Mouse (Mus musculus): Measurements from ENCODE around the gene Cspg5. TPM values are rescaled to one million over a fixed set of nuclear protein-coding genes. Genes with fewer than 3 reads are reported as not detected.

Gene Cspg5
- 4.3 and 5.1 TPM in 2 replicates for polyA plus RNA-seq (2015; fragmentation: Nextera tagmentation; extraction: Ambion mirVana)

DNA sequence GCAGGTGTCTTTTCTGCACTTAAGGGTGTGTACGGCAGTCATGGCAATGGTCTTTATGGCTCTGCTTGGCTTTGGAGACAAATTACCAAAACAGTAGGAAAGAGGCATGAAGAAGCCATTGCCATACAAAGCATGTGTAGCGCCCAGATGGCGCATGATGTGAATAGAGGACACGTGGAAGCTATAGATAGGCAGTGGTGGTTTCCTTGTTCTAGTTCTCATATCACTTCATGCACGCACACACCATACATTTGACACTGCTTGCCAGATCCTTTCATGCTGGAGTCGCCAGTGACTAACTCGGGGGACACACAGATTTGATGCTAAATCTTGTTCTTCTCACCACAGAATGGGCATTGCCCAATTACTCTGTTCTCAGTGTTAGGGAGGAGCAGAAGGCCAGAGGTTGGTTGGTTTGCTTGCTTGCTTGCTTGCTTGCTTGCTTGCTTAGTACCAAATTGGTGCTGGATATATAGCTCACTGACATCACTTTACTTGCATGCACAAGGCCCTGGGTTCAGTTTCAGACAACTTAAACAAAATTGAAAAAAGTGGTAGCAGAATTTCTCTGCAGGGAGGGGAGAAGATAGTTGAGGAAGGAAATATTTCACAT lies at the start of gene Cspg5:
Cspg5 (plus strand) TSS at position 563 of the 613 bp plus-strand sequence.
- Histone ChIP-seq H3K9ac (no peak within 1 kb of the TSS), H3K27ac (no peak within 1 kb of the TSS), H3K4me3 (replicated peaks) (peak within 1 kb of the TSS; percentile 66; the same call in 1 of the 2 replicates), H3K4me1 (peaks cover 6% of the 10 kb centered on the region), H3K27me3 (replicated peaks) (peaks cover 7% of the 10 kb centered on the region), H3K9me3 (no peaks in the 10 kb centered on the region), H3K4me2 (peak within 1 kb of the TSS; percentile 100), H3K36me3 (peaks cover 12% of the 10 kb centered on the region)
- WGBS = 84% methylated on average over 7 of the region's 7 CpGs
- no peak for ATAC-seq (ENCODE audit: insufficient read depth, low FRiP score, low read depth)

DNA sequence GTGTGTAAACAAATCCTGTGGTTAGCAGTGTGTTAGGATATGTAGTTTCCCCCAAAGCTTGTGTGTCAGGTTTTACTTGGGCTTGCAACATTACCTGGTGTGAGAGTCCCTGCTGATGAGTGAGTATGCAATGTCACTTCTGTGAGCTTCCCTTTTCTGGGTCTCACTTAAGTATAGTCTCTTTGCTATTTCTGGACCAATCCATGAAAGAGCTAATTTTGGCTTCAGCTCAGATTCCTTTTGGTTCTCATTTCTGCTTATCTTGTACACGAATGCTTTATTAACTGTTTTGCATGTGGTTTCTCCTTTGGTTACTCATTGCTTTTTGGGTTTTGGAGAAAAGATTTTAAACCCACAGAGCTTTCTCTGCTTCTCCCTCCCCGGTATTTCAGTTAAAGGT lies 43.7 kb upstream of the Cspg5 start:
- Histone ChIP-seq H3K36me3 (peaks cover 42% of the 10 kb centered on the region), H3K4me3 (replicated peaks) (no peak overlapping the region), H3K27ac (no peak overlapping the region), H3K4me2 (no peak overlapping the region), H3K9me3 (no peaks in the 10 kb centered on the region), H3K9ac (no peak overlapping the region), H3K27me3 (replicated peaks) (no peaks in the 10 kb centered on the region), H3K4me1 (no peaks in the 10 kb centered on the region)
- WGBS = 91% methylated on average over 2 of the region's 2 CpGs
- ATAC-seq (ENCODE audit: insufficient read depth, low FRiP score, low read depth) = no peak

DNA sequence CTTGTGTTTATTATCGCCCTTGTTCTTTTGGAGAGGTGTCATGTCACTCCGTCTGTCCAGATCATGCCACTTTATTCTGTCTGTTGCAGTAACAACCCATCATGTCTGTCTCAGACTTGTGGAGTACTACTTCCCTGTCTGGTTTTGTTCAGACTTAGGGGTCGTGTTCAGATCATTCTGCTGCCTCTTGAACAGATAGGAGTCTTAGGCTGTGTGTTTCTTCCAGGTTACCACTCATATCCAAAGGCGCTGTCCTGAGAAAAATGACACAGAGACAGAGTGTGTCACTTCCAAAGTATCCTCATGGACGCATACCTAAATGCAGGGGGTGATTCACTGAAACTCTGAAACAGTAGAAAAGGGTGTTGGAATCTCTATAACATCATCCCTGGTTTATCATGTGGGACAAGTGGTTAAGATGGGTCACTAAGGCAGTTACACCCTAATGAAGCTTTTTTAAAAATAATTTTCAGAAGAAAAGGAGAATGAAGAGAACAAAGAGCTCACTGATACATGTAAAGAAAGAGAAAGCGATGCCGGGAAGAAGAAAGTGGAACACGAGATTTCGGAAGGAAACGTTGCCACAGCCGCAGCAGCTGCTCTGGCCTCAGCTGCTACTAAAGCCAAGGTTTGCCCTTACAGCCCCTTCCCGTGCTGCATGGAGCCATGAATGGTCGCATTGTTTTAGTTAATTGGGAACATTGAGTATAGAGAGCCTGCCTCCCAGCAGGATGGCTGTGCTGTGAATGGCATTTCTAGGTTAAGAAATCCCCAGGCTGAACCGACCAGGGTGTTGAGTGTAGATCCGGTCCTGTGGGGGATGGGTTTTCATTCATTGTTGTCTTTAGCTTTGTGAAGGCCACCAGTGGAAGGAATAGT lies 37.8 kb upstream of the Cspg5 start:
- Histone ChIP-seq H3K36me3 (peaks cover 44% of the 10 kb centered on the region), H3K4me2 (no peak overlapping the region), H3K9me3 (no peaks in the 10 kb centered on the region), H3K9ac (no peak overlapping the region), H3K27me3 (replicated peaks) (no peaks in the 10 kb centered on the region), H3K4me3 (replicated peaks) (no peak overlapping the region), H3K27ac (no peak overlapping the region), H3K4me1 (no peaks in the 10 kb centered on the region)
- WGBS = 71% methylated on average over 15 of the region's 15 CpGs
- ATAC-seq (ENCODE audit: insufficient read depth, low FRiP score, low read depth) = no peak

DNA sequence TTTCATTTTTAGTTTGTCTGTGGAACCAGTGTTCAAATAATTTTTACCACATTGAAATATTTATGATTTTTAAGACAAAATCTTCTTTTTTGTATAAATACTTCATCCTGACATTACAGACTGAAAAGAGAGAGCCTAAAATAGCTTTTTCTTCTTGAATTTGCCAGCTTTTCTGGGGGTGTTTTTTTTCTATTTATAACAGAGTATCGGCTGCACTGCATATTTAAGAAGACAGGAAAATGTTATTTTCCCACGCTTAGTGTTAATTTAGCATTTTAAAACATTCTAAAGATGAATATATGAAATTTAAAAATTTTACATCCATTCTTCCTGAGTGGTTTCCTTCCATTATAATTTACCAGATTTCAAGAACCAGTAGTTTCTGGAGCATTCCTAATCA lies 37.1 kb upstream of the Cspg5 start:
- Histone ChIP-seq H3K4me1 (no peaks in the 10 kb centered on the region), H3K4me2 (no peak overlapping the region), H3K36me3 (peaks cover 44% of the 10 kb centered on the region), H3K9me3 (no peaks in the 10 kb centered on the region), H3K27ac (no peak overlapping the region), H3K4me3 (replicated peaks) (no peak overlapping the region), H3K27me3 (replicated peaks) (no peaks in the 10 kb centered on the region), H3K9ac (no peak overlapping the region)
- no peak for ATAC-seq (ENCODE audit: insufficient read depth, low FRiP score, low read depth)
- 90% methylated on average over 2 of the region's 2 CpGs for WGBS

DNA sequence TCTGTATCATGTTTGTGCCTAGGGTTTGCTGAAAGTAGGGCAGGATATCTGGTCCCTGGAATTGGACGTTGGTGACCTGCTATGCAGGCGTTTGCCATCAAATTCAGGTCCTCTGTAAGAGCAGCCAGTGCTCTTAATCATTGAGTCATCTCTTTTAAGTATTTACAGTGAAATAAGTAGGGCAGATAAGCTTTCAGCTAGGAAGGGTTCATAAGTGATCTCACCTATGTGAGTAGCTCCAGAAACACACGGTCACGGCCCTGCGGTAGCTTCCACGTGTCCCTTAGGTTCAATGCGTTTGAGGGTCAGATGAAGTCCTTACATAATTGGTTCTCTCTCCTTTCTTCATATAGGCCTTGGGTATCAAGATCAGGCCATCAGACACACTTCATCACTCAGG lies 35.3 kb upstream of the Cspg5 start:
- no peak overlapping the region for H3K4me2 ChIP-seq
- H3K4me3 ChIP-seq (replicated peaks) = no peak overlapping the region
- no peaks in the 10 kb centered on the region for H3K27me3 ChIP-seq (replicated peaks)
- no peak for ATAC-seq (ENCODE audit: insufficient read depth, low FRiP score, low read depth)
- WGBS = 67% methylated on average over 7 of the region's 7 CpGs
- H3K27ac ChIP-seq = no peak overlapping the region
- H3K4me1 ChIP-seq = no peaks in the 10 kb centered on the region
- no peak overlapping the region for H3K9ac ChIP-seq
- H3K36me3 ChIP-seq = peaks cover 39% of the 10 kb centered on the region
- no peaks in the 10 kb centered on the region for H3K9me3 ChIP-seq

DNA sequence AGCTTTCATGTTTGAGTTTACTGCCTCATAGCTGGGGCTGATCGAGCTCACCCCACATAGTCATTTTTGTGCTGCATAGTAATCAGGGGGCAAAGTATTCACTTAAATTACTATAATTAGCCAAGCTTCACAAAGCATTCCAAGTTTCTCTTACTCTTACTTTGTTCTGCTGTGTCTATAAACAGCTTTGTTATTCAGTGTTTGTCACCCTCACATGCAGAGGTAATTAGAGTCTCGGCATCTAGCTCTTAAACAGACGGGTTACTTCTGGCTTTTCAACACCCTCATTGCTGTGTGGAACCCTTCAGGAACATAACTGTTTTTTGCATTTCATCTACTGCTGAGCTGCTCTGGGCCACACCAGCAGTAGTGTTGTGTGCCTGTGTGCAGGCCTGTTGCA lies 34.6 kb upstream of the Cspg5 start:
- Histone ChIP-seq H3K4me2 (no peak overlapping the region), H3K36me3 (peaks cover 33% of the 10 kb centered on the region), H3K4me3 (replicated peaks) (no peak overlapping the region), H3K27me3 (replicated peaks) (no peaks in the 10 kb centered on the region), H3K9me3 (no peaks in the 10 kb centered on the region), H3K27ac (no peak overlapping the region), H3K4me1 (no peaks in the 10 kb centered on the region), H3K9ac (no peak overlapping the region)
- no peak for ATAC-seq (ENCODE audit: insufficient read depth, low FRiP score, low read depth)
- 90% methylated on average over 3 of the region's 3 CpGs for WGBS

DNA sequence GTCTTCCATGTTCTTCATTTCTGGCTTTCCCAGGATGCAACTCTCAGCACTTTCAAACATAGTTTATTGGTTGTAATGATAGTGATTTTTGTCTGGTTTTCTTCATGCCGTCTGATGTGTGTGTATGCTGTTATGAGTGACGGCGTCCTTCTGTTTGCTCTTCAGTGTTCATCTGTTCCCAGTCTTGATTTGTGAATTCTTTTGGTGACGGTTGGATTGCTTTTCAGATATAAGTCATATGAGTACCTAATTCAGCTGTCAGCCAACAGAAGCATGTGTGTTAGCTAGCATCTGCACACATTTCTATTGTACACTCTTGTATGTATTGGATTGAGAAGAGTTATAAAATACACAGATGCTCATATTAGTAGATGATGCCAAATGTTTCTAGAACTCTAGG lies 19.3 kb upstream of the Cspg5 start:
- ATAC-seq (ENCODE audit: insufficient read depth, low FRiP score, low read depth) = no peak
- 83% methylated on average over 4 of the region's 4 CpGs for WGBS
- H3K36me3 ChIP-seq = peaks cover 35% of the 10 kb centered on the region
- H3K9ac ChIP-seq = no peak overlapping the region
- H3K9me3 ChIP-seq = no peaks in the 10 kb centered on the region
- no peak overlapping the region for H3K4me3 ChIP-seq (replicated peaks)
- no peak overlapping the region for H3K27ac ChIP-seq
- H3K4me2 ChIP-seq = no peak overlapping the region
- no peaks in the 10 kb centered on the region for H3K4me1 ChIP-seq
- H3K27me3 ChIP-seq (replicated peaks) = no peaks in the 10 kb centered on the region

DNA sequence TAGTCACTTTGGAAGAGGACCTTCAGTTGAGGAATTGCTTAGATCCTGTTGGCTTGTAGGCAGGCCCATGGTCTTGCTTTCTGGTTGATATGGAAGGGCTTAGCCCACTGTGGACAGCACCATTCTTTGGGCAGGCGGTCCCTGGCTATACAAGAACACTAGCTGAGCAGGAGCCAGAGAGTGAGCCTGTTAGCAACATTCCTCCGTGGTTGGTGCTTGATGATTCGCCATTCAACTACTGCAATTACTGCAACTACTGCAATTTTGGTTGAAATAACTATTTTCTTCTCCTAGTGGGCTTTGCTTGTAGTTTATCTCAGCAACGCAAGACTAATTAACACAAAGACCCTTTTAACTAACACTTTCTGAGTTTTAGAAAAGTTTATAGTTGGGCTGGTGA lies 17.4 kb upstream of the Cspg5 start:
- Histone ChIP-seq H3K9me3 (no peaks in the 10 kb centered on the region), H3K4me1 (no peaks in the 10 kb centered on the region), H3K27ac (no peak overlapping the region), H3K36me3 (peaks cover 42% of the 10 kb centered on the region), H3K4me3 (replicated peaks) (no peak overlapping the region), H3K9ac (no peak overlapping the region), H3K27me3 (replicated peaks) (no peaks in the 10 kb centered on the region), H3K4me2 (no peak overlapping the region)
- 95% methylated on average over 4 of the region's 4 CpGs for WGBS
- no peak for ATAC-seq (ENCODE audit: insufficient read depth, low FRiP score, low read depth)

DNA sequence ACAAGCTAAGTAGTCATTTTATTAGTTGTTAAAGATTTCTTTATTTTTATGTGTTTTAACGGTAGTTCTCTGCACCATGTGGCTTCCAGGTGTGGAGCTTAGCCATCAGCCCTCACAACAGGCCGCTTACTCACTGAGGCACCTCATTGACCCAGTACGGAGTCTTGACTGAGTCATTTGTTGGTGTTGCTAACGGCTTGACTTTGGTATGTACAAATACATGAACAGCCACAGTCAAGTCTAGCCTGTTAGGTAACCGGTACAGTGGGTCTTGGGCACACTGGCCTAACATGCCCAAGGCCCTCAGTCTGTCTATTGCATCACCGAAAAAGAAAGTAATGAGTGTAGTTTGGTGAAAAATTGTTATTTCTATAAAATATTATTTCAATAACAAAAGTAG lies 14.9 kb upstream of the Cspg5 start:
- H3K4me2 ChIP-seq = no peak overlapping the region
- no peak overlapping the region for H3K4me3 ChIP-seq (replicated peaks)
- 80% methylated on average over 6 of the region's 6 CpGs for WGBS
- no peaks in the 10 kb centered on the region for H3K9me3 ChIP-seq
- H3K4me1 ChIP-seq = no peaks in the 10 kb centered on the region
- peaks cover 31% of the 10 kb centered on the region for H3K36me3 ChIP-seq
- H3K27me3 ChIP-seq (replicated peaks) = no peaks in the 10 kb centered on the region
- no peak for ATAC-seq (ENCODE audit: insufficient read depth, low FRiP score, low read depth)
- H3K27ac ChIP-seq = no peak overlapping the region
- H3K9ac ChIP-seq = no peak overlapping the region

DNA sequence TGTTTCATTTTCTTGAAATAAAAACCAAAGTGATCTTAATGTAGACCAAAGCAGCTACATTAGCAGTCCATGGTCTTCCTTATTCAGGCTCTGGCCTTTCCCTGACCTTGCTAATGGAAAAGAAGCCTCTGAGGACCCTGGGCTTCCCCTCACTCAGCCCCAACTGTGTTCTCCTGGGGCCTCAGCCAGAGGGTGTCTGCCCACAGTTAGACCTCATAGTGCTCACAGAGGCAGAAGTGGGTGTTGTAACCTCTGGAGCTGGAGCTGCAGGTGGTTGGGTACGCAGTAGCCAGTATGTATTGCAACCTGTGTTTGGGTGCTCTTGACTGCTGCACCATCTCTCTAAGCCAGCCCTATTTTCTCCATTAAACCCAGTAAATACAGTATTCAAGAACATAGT lies 14.5 kb upstream of the Cspg5 start:
- Histone ChIP-seq H3K4me2 (no peak overlapping the region), H3K4me3 (replicated peaks) (no peak overlapping the region), H3K9me3 (no peaks in the 10 kb centered on the region), H3K27me3 (replicated peaks) (no peaks in the 10 kb centered on the region), H3K9ac (no peak overlapping the region), H3K4me1 (no peaks in the 10 kb centered on the region), H3K27ac (no peak overlapping the region), H3K36me3 (peaks cover 29% of the 10 kb centered on the region)
- ATAC-seq (ENCODE audit: insufficient read depth, low FRiP score, low read depth) = no peak
- 98% methylated on average over 1 of the region's 1 CpGs for WGBS

DNA sequence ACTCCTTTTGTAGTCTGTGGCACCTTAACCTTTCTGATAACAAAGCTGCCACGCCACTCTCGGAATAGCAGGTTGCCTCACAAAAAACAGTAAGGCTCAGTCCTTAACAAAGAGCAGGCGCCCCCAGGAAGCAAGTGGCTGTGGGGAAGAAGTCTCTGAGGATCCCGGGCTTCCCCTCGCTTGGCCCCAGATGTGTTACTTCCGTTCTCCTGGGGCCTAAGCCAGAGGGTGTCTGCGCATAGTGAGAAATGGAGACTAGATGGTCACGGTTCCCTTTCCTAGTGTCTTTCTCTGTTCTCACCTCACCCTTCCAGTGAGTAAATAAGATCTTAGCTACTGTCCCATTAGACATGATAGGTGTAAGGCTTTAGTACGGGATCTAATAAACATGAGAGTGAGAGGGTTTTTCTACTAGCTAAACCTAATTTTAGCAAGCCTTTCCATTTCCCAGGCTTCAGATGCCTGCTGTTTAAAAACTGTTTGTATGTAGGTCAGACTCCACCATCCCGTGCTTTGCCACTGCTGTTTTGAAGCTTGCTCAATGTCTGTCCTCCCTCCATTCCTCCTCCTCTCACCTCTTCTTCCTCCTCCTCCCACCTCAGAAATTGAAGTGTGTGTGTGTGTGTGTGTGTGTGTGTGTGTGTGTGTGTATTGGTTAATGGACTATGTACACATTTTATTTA lies 13.9 kb upstream of the Cspg5 start:
- 83% methylated on average over 10 of the region's 10 CpGs for WGBS
- Histone ChIP-seq H3K9me3 (no peaks in the 10 kb centered on the region), H3K9ac (no peak overlapping the region), H3K27me3 (replicated peaks) (no peaks in the 10 kb centered on the region), H3K4me3 (replicated peaks) (no peak overlapping the region), H3K4me1 (no peaks in the 10 kb centered on the region), H3K4me2 (no peak overlapping the region), H3K36me3 (peaks cover 34% of the 10 kb centered on the region), H3K27ac (no peak overlapping the region)
- no peak for ATAC-seq (ENCODE audit: insufficient read depth, low FRiP score, low read depth)
